Mouse (Mus musculus): Measurements from ENCODE around the gene Krtap28-13. TPM values are rescaled to one million over a fixed set of nuclear protein-coding genes. Genes with fewer than 3 reads are reported as not detected.

Krtap28-13 gene
- polyA plus RNA-seq, 1 experiment from 2014 or later, result not detected

- Histone ChIP-seq H3K27me3 (replicated peaks; ENCODE audit: low read depth, poor library complexity, severe bottlenecking) (no peaks in the 10 kb centered on the region), H3K27ac (replicated peaks) (no peak overlapping the region), H3K4me1 (no peaks in the 10 kb centered on the region), H3K9me3 (no peaks in the 10 kb centered on the region), H3K4me3 (no peak overlapping the region), H3K36me3 (replicated peaks) (no peaks in the 10 kb centered on the region)
- DNase-seq (ENCODE audit: low spot score), result no peak
- WGBS, result 82% methylated on average over 7 of the region's 7 CpGs
Observed at GRCm38 (mm10) chr1:83099580-83100137, 38.9 kb downstream of the Krtap28-13 start.

DNA sequence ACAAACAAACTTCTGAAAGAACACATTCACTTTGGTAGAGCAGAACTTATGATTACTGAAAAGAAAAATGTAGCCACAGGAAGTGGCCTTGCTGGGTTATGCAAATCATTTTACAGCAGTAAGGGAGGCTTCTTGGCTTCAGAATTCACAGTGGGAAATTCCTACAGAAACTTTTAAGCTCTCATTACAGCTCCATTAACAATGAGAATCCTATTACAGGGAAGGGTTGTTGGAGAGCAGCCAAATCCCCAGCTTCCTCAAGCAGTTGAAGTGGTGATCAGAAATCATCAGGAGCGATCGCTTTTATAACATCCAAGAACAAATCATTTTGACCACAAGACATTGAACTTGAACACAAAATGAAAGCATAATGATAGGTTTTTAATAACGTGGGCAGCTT is 41.2 kb downstream of the Krtap28-13 start:
- WGBS, result 69% methylated on average over 3 of the region's 3 CpGs
- Histone ChIP-seq H3K4me1 (no peaks in the 10 kb centered on the region), H3K36me3 (replicated peaks) (no peaks in the 10 kb centered on the region), H3K27me3 (replicated peaks; ENCODE audit: low read depth, poor library complexity, severe bottlenecking) (no peaks in the 10 kb centered on the region), H3K9me3 (no peaks in the 10 kb centered on the region), H3K27ac (replicated peaks) (no peak overlapping the region), H3K4me3 (no peak overlapping the region)
- DNase-seq (ENCODE audit: low spot score), result no peak

DNA sequence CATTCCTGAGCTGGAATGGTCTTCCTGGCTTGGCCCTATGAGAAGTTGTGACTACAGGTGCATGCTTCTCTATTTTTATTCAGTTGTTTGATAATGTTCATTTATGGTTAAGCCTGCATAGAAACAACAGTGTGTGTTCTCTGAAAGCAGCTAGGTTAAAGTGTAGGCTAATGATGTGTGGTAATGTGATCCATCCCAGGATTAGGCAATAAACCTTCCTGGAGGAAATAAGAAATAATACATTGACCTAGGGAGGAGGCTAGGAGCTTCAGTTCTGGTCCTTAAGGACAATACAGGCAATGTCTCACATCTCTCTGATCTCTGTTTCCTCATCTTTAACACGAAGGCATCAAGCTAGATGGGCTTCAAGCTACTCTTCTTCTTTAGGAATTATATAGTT is 44.7 kb downstream of the Krtap28-13 start:
- no peaks in the 10 kb centered on the region for H3K36me3 ChIP-seq (replicated peaks)
- no peak overlapping the region for H3K27ac ChIP-seq (replicated peaks)
- whole genome bisulfite sequencing, result 72% methylated on average over 1 of the region's 1 CpGs
- H3K4me3 ChIP-seq, result no peak overlapping the region
- no peaks in the 10 kb centered on the region for H3K4me1 ChIP-seq
- H3K9me3 ChIP-seq, result no peaks in the 10 kb centered on the region
- H3K27me3 ChIP-seq (replicated peaks; ENCODE audit: low read depth, poor library complexity, severe bottlenecking), result no peaks in the 10 kb centered on the region
- DNase-seq (ENCODE audit: low spot score), result no peak

GRCm38 (mm10) chr1:83107410-83107978 is 46.8 kb downstream of the Krtap28-13 start:
- 85% methylated on average over 5 of the region's 5 CpGs for WGBS
- Histone ChIP-seq H3K9me3 (no peaks in the 10 kb centered on the region), H3K4me1 (no peaks in the 10 kb centered on the region), H3K27ac (replicated peaks) (no peak overlapping the region), H3K36me3 (replicated peaks) (no peaks in the 10 kb centered on the region), H3K4me3 (no peak overlapping the region), H3K27me3 (replicated peaks; ENCODE audit: low read depth, poor library complexity, severe bottlenecking) (no peaks in the 10 kb centered on the region)
- DNase-seq (ENCODE audit: low spot score), result no peak

DNA sequence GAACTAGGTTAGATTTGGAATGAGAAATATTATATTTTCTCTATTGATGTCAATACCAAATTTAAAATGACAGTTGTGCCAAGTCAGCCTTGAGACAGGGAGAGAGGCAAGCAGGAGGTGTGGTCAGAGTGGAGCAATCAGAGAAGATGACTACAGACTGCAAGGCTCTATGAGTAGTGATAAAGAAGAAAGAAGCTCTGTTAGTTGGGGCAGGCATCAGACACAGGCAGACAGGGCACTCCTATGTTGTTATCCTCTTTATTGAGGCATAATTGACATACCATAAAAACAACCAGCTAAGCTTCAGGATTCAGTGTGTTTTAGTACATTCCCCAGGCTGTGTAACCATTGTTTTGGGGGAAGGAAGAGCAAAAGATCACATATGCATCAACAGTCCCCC is 50.3 kb downstream of the Krtap28-13 start:
- Histone ChIP-seq H3K36me3 (replicated peaks) (no peaks in the 10 kb centered on the region), H3K4me1 (no peaks in the 10 kb centered on the region), H3K9me3 (no peaks in the 10 kb centered on the region), H3K27ac (replicated peaks) (no peak overlapping the region), H3K4me3 (no peak overlapping the region), H3K27me3 (replicated peaks; ENCODE audit: low read depth, poor library complexity, severe bottlenecking) (no peaks in the 10 kb centered on the region)
- DNase-seq (ENCODE audit: low spot score), result no peak

Other genes with a start within 250 kb of the Krtap28-13 start
- gene Agfg1, start 221.4 kb upstream of the Krtap28-13 start, polyA plus RNA-seq (2016; fragmentation: Nextera tagmentation; extraction: Ambion mirVana), result 32.3 and 35.4 TPM in 2 replicates
- gene A030005L19Rik, start 147.6 kb upstream of the Krtap28-13 start, polyA plus RNA-seq (2016; fragmentation: Nextera tagmentation; extraction: Ambion mirVana), result 0.25 TPM in 1 of 2 replicates, not detected in the other
- not detected in 2 replicates for gene A030014E15Rik, start 136.0 kb upstream of the Krtap28-13 start, polyA plus RNA-seq (2016; fragmentation: Nextera tagmentation; extraction: Ambion mirVana)
- not detected in 2 replicates for gene Gm6217, start 129.5 kb upstream of the Krtap28-13 start, polyA plus RNA-seq (2016; fragmentation: Nextera tagmentation; extraction: Ambion mirVana)
- not detected in 2 replicates for gene A030003K21Rik, start 117.5 kb upstream of the Krtap28-13 start, polyA plus RNA-seq (2016; fragmentation: Nextera tagmentation; extraction: Ambion mirVana)
- gene Gm7544, start 104.9 kb upstream of the Krtap28-13 start, polyA plus RNA-seq (2016; fragmentation: Nextera tagmentation; extraction: Ambion mirVana), result not detected in 2 replicates
- not detected in 2 replicates for gene Gm47955, start 100.6 kb upstream of the Krtap28-13 start, polyA plus RNA-seq (2016; fragmentation: Nextera tagmentation; extraction: Ambion mirVana)
- gene Gm47959, start 60.4 kb upstream of the Krtap28-13 start, polyA plus RNA-seq (2016; fragmentation: Nextera tagmentation; extraction: Ambion mirVana), result not detected in 2 replicates
- gene Slc19a3, start 22.5 kb upstream of the Krtap28-13 start, polyA plus RNA-seq (2016; fragmentation: Nextera tagmentation; extraction: Ambion mirVana), result 0.25 and 0.30 TPM in 2 replicates
- not detected in 2 replicates for gene Krtap28-10, start 18.4 kb upstream of the Krtap28-13 start, polyA plus RNA-seq (2016; fragmentation: Nextera tagmentation; extraction: Ambion mirVana)
- gene Gm47969, start 16.0 kb upstream of the Krtap28-13 start, polyA plus RNA-seq (2016; fragmentation: Nextera tagmentation; extraction: Ambion mirVana), result not detected in 2 replicates
- not detected in 2 replicates for gene A030005K14Rik, start 1.6 kb upstream of the Krtap28-13 start, polyA plus RNA-seq (2016; fragmentation: Nextera tagmentation; extraction: Ambion mirVana)
- not detected in 2 replicates for gene Ccl20, start 55.8 kb downstream of the Krtap28-13 start, polyA plus RNA-seq (2016; fragmentation: Nextera tagmentation; extraction: Ambion mirVana)
- 0.18 TPM in 1 of 2 replicates, not detected in the other for gene Daw1, start 98.8 kb downstream of the Krtap28-13 start, polyA plus RNA-seq (2016; fragmentation: Nextera tagmentation; extraction: Ambion mirVana)